In the genomic region with DNA sequence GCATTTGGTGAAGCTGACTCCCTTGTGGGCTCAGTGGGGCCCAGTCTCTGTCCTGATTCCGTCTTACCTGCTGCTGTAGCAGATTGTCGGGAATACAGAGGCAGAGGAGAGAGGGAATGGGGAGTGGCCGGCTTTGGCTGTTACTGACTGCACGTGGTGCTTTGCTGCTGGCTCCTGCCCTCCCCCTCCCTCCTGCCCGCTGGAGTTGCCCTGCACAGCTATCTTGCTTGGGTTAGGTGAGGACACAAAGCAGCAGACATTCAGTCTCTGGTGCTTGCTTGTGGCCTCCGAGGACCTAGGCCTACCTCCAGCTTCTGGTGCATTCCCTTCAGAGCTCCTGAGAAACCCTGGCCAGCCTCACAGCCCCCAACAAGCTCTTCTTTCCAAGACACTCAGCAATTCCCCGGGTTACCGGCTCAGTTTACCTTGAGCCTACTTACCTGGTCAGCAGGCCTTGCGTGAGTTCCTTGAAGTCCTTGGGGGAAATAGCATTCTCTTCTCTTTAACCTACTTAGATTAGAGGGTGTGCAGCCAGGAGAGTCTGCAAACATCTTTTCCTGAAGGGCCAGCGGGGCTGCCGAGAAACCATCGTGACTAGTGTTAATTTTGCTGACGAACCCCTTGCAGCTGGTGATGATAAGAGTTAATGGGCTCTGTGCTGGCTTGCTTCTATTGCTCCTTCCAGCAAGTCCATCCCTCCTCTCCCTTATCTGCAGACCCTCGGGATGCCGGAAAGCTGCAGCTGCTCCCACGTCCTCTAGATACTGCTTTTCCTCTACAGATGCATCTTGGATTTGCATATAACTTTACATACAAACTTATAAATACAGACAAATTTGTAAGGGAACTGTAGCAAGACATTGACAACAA, we compare ENCODE assay signal across 8 mouse cellular contexts.
A peak's percentile ranks its signal among the peaks of the same experiment; 100 is the strongest.
DNase-seq lines count a peak whose midpoint lies in the region; ATAC-seq lines count a peak whose summit lies in the region.

No protein-coding gene starts in this region.

- H3K9me3 ChIP-seq in liver, embryonic 16.5 days (replicated peaks; ENCODE audit: control insufficient read depth, low read length) = no peaks in the 10 kb centered on the region
- no peaks in the 10 kb centered on the region for H3K9me3 ChIP-seq in hindbrain, embryonic 13.5 days
- H3K9me3 ChIP-seq in midbrain, embryonic 14.5 days (ENCODE audit: control insufficient read depth, low read length) = no peaks in the 10 kb centered on the region
- H3K9me3 ChIP-seq in midbrain, embryonic 11.5 days (ENCODE audit: control insufficient read depth, low read length) = no peaks in the 10 kb centered on the region

- WGBS in liver, embryonic 16.5 days (ENCODE audit: insufficient replicate concordance) = 29% methylated on average over 16 of the region's 16 CpGs
- WGBS in hindbrain, embryonic 13.5 days = 50% methylated on average over 16 of the region's 16 CpGs
- 46% methylated on average over 16 of the region's 16 CpGs for WGBS in midbrain, embryonic 14.5 days
- 55% methylated on average over 16 of the region's 16 CpGs for WGBS in midbrain, embryonic 11.5 days

- H3K27me3 ChIP-seq in liver, embryonic 16.5 days (ENCODE audit: control insufficient read depth, insufficient read depth, low read depth, low read length) = no peaks in the 10 kb centered on the region
- peaks cover 10% of the 10 kb centered on the region; the same call in 1 of the 2 replicates for H3K27me3 ChIP-seq in hindbrain, embryonic 13.5 days
- H3K27me3 ChIP-seq in midbrain, embryonic 14.5 days (ENCODE audit: control insufficient read depth, insufficient read depth, low read length) = no peaks in the 10 kb centered on the region
- no peaks in the 10 kb centered on the region for H3K27me3 ChIP-seq in midbrain, embryonic 11.5 days (ENCODE audit: control insufficient read depth, insufficient read depth, low read length)

- intact Hi-C loops in heart, postnatal 10 days (cut with DNase I) = no loop called here

- peak; percentile 35 to 44 for DNase-seq in urinary bladder, adult 18-20 months (ENCODE audit: low spot score in 2 of 2)
- no peak for DNase-seq in urinary bladder, postnatal 10 days (ENCODE audit: low spot score)
- peak; percentile 75 for DNase-seq in heart, postnatal 10 days
- no peak for DNase-seq in midbrain, embryonic 14.5 days
- no peak for DNase-seq in midbrain, embryonic 11.5 days (ENCODE audit: low spot score, missing footprints)
- no peak for DNase-seq in thymus, postnatal 36 days

- no peaks in the 10 kb centered on the region for H3K36me3 ChIP-seq in liver, embryonic 16.5 days (ENCODE audit: control insufficient read depth, insufficient read depth)
- H3K36me3 ChIP-seq in hindbrain, embryonic 13.5 days = no peaks in the 10 kb centered on the region
- no peaks in the 10 kb centered on the region for H3K36me3 ChIP-seq in midbrain, embryonic 14.5 days (ENCODE audit: control insufficient read depth, insufficient read depth, low read length)
- no peaks in the 10 kb centered on the region for H3K36me3 ChIP-seq in midbrain, embryonic 11.5 days (ENCODE audit: control insufficient read depth, insufficient read depth, low read length)

- H3K4me3 ChIP-seq in liver, embryonic 16.5 days (ENCODE audit: low read depth, low read length) = peak overlapping the region; percentile 0; the same call in 1 of the 2 replicates
- H3K4me3 ChIP-seq in hindbrain, embryonic 13.5 days = no peak overlapping the region
- H3K4me3 ChIP-seq in midbrain, embryonic 14.5 days (replicated peaks; ENCODE audit: low read depth, low read length) = no peak overlapping the region
- no peak overlapping the region for H3K4me3 ChIP-seq in midbrain, embryonic 11.5 days (ENCODE audit: low read depth, low read length)

- peak overlapping the region; percentile 37 for H3K4me2 ChIP-seq in liver, embryonic 16.5 days (ENCODE audit: low read depth, low read length)
- no peak overlapping the region for H3K4me2 ChIP-seq in hindbrain, embryonic 13.5 days
- no peak overlapping the region for H3K4me2 ChIP-seq in midbrain, embryonic 14.5 days (ENCODE audit: low read length)
- no peak overlapping the region for H3K4me2 ChIP-seq in midbrain, embryonic 11.5 days

- H3K4me1 ChIP-seq in liver, embryonic 16.5 days (ENCODE audit: control insufficient read depth, low read depth, low read length) = peaks cover 16% of the 10 kb centered on the region
- 0 out of 2 replicates have a peak, but pooled peaks cover 7% of the 10 kb centered on the region for H3K4me1 ChIP-seq in hindbrain, embryonic 13.5 days (replicated peaks)
- H3K4me1 ChIP-seq in midbrain, embryonic 14.5 days (ENCODE audit: control insufficient read depth, insufficient read depth, low read length) = no peaks in the 10 kb centered on the region
- H3K4me1 ChIP-seq in midbrain, embryonic 11.5 days (ENCODE audit: control insufficient read depth, insufficient read depth, low read length) = no peaks in the 10 kb centered on the region

- H3K9ac ChIP-seq in liver, embryonic 16.5 days (ENCODE audit: low read depth, low read length) = no peak overlapping the region; the same call in 1 of the 2 replicates
- H3K9ac ChIP-seq in hindbrain, embryonic 13.5 days = no peak overlapping the region
- no peak overlapping the region for H3K9ac ChIP-seq in midbrain, embryonic 14.5 days (replicated peaks; ENCODE audit: low read length)
- H3K9ac ChIP-seq in midbrain, embryonic 11.5 days (ENCODE audit: low read length) = no peak overlapping the region

- ATAC-seq in liver, embryonic 16.5 days (ENCODE audit: low read depth) = peak; percentile 83
- ATAC-seq in hindbrain, embryonic 13.5 days (ENCODE audit: low FRiP score) = no peak
- no peak for ATAC-seq in midbrain, embryonic 14.5 days (ENCODE audit: low FRiP score, low TSS enrichment)
- no peak for ATAC-seq in midbrain, embryonic 11.5 days (ENCODE audit: low FRiP score)

- 0 out of 2 replicates have a peak overlapping the region, but pooled peaks have one; percentile 1 for H3K27ac ChIP-seq in liver, embryonic 16.5 days (ENCODE audit: low read length)
- no peak overlapping the region for H3K27ac ChIP-seq in hindbrain, embryonic 13.5 days
- H3K27ac ChIP-seq in midbrain, embryonic 14.5 days (replicated peaks; ENCODE audit: low read depth, low read length) = no peak overlapping the region
- H3K27ac ChIP-seq in midbrain, embryonic 11.5 days (ENCODE audit: low read depth, low read length) = no peak overlapping the region

Comparison
In these comparisons a context has a peak if more than half of its experiments do, and no peak if none do; other contexts are left out.
1. DNase-seq: peak in urinary bladder, adult 18-20 months (2 of 2) and heart, postnatal 10 days (2 of 2); none in urinary bladder, postnatal 10 days (single experiment), midbrain, embryonic 14.5 days (single experiment), midbrain, embryonic 11.5 days (single experiment) and thymus, postnatal 36 days (0 of 2).